Mouse (Mus musculus): ENCODE data around the gene Dbf4.

Dbf4 gene

GRCm38 (mm10) chr5:8422157-8422931, at the start of gene Dbf4, which contains the start of gene Slc25a40:
Gene Dbf4 (minus strand): TSS chr5:8422716.
Gene Slc25a40 (plus strand): TSS chr5:8422850.
- peak; percentile 63 for DNase-seq (ENCODE audit: low read depth)

DNA sequence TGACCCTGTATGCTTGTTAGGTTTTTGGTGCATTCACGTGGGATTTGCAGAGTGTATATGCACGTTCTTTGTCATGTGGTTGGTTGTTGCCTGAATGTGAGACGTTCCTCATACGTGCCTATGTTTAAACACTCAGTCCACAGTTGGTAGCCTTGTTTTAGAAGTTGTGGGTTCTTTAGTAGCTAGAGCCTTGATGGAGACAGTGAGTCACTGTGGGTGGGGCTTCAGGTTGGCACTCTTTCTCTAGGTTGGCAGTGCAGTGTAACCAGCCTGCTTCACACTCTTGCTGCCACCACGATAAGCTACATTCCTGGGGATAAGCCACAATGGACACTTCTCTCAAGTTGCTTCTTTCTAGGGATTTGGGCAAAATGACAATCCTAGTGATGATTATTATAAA, 34.0 kb upstream of the Dbf4 start:
- DNase-seq (ENCODE audit: low read depth) = peak; percentile 63

GRCm38 (mm10) chr5:8455565-8455964, 33.0 kb upstream of the Dbf4 start:
- no peak for DNase-seq (ENCODE audit: low read depth)

DNA sequence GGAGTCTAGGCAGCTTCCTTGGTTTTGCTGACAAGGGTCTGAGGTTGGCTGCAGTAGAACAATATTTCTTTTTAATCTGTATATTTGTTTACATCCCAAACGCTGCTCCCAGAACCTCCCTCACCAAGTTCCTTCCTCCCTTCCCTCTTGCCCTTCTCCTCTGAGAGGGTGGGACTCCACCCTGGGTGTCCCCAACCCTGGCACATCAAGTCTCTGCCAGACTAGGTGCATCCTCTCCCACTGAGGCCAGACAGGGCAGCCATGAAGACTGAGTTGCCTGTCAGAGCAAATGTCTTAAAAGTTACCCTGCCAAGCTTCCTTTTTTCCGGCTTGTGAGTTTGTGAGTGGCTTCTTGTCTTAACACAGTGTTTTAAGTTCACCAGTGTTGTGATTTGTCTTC, 16.6 kb upstream of the Dbf4 start:
- DNase-seq (ENCODE audit: low read depth) = no peak

GRCm38 (mm10) chr5:8437481-8438156, 15.1 kb upstream of the Dbf4 start:
- DNase-seq (ENCODE audit: low read depth) = no peak

GRCm38 (mm10) chr5:8425899-8426298, 3.4 kb upstream of the Dbf4 start:
- DNase-seq (ENCODE audit: low read depth) = no peak

DNA sequence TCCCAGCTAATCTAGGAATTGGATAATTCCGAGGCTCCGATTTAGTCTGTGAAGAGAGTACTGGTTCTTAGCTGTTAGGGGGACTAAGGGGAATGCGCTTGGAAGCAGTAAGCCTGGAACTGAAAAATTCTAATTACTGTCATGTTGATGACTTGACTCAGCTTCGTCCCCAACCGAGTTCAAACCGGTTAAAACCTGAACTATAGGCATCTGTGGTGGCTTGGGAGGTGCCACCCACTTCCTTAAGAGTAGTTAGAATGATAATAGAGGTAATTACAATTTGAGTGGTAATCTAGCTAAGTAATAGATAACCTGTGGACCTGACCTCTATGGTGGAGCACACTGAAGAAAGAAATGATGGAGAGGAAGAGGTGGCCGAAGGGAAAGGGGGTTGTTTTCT, 1.6 kb upstream of the Dbf4 start:
- DNase-seq (ENCODE audit: low read depth) = no peak

DNA sequence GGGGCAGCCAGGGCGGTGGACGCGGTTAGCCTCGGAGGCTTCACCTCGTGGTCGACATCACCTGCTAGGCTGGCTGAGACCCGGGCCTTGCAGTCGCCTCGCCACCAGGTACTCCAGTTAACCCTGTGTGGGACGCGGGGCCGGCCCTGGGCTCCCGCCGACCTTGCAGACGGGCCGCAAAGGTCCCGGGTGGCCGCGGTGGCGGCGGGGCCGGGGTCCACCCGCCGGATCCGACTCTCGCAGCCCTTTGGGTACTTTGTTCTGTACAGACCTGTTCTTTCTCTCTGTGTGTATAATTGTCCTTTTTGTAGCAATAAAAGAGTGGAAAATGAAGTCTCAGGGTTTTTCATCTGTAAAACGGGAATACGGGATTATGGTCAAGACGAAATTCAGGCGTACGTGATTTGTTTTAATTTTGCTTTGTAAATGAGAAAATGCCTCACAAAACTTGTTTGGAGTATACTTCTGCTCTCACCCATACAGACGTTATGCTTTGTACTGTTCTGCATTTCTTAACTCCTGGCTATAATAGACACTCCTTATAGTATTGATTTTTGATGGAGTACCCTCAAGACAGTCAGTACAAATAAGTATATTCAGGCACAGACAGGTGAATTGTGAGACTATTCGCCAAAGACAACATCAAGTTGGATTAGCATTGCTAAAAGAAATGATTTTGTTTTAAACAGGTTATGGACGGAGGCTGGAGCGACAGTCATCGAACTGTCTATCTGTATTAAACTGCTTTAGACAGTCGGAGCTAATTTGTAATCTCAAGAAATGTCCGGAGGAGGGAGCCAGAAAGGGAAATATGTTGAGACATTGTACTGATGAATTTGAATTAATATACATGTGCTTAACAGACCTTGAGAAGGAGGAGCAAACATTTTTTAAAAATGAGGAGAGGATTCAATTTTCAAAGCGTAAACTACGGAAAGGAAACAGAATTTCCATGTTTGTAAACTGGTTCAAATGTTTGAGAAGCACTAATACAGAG, 714 bp upstream of the Dbf4 start:
- DNase-seq (ENCODE audit: low read depth) = no peak

DNA sequence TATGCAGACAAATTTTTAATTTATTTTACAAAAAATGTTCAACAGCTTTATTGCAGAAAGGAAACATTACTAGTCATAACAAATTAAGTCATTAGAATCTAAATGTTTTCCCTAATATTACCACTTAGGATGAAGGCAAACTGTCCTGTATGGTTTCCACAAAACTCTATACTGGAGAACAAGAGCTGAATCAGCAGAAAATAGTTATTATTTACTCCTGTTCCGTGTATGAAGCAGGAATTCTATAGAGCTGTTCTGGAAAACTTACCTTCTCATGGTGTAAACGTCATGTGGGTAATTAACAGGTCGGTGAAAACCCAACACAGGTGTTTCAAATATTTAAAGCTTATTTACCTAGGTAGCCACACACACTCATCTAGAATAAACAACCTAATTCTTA, 1.1 kb downstream of the Dbf4 start:
- DNase-seq (ENCODE audit: low read depth) = no peak

DNA sequence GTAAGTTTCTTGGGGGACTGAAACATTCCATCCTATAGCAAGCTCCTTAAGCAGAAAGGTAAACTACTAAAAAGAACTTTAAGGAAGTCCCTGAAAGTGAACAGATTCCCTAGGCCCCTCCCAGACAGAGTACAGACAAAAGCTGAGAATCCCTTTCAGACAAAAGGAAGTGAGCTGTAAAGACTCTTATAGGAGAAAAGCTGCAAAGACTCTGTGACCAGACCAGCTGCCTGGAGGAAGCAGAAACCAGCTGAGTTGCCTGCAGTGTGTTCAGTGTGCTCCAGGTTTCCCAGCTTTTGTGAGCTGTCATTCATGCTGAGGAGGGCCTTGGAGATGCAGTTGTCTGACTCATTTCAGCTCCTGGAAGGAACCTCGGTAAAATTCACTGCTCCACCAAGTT, 5.1 kb downstream of the Dbf4 start:
- DNase-seq (ENCODE audit: low read depth) = no peak

DNA sequence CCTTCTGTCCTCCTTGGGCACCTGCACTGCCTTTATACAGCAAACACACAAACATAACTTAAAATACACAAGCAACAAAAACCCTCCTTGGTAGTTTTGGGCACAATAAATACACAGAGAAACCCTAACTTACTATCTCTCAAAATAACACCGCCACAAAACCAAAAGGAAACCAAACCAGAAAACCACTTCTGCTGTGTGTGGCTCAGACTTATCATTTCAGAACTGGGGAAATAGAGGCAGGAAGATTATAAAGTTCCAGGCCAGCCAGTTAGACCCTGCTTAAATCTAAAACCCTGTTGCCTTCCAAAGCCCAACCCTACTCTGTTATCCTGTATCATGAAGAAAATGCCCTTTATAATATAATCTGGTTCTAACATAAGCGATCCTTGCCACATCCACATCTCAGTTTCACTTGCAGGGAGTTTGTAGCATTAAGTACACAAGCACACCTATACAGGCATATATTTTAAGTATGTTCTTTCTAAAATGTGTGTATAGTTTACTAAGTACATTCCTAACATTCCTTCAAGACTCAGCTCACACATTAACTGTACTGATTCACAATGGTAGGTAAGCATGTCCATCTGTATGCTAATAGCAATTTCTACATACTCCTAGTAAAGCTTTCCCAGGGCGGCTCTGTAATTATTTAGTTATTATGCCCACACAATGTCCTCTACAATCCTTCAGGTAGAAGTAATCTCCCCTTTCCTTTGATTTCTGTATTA, 5.7 kb downstream of the Dbf4 start:
- no peak for DNase-seq (ENCODE audit: low read depth)

DNA sequence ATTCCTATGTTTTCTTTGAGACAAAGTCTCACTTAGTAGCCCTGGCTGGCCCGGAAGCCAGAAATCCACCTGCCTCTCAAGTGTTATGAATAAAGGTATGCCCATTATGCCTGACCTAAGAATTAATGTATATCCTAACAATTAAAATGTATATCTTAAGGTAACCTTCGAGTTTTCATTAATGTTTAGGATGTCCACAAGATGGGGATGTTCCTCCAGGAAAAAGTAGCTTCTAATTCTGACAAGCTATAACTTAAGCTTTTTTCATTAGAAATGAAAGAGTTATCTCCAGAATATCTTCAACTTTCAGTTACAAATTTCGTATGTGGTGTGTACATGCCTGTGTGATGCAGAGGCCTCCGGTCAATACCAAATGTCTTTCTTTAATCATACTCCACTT, 13.8 kb downstream of the Dbf4 start:
- no peak for DNase-seq (ENCODE audit: low read depth)

DNA sequence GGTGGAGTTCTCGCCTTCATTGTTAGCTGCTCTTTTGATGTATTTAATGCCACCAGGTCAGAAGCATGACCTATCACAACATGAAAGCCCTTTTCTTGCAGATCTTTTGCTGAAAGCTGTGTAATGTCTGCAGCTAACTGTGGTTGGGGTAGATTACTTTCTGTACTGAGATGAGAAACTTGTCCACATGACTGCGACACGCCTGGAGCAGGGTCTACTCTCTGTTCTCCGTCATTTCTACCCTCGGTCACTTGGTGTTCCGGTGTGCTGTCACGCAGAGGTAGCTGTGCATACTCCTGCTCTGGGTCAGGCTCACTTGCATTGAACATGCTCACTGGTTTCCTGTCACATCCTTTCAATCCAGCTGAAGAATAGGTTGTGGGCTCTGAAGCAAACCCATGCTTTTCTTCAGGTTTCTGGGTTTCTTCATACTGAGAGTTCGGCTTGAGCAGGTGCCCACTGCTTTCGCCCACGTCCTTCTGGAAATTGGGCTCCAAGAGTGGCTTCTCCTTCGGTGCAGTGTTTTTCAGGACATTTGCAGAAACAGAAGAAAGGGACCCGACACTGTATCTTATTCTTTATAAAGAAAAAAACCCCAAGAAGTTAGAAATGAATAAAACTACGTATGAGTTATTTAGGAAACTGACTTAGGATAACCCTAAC, 24.8 kb downstream of the Dbf4 start:
- no peak for DNase-seq (ENCODE audit: low read depth)

- no peak for DNase-seq (ENCODE audit: low read depth)
These were observed 28.5 kb downstream of the Dbf4 start for GRCm38 (mm10) chr5:8393891-8394583.

DNA sequence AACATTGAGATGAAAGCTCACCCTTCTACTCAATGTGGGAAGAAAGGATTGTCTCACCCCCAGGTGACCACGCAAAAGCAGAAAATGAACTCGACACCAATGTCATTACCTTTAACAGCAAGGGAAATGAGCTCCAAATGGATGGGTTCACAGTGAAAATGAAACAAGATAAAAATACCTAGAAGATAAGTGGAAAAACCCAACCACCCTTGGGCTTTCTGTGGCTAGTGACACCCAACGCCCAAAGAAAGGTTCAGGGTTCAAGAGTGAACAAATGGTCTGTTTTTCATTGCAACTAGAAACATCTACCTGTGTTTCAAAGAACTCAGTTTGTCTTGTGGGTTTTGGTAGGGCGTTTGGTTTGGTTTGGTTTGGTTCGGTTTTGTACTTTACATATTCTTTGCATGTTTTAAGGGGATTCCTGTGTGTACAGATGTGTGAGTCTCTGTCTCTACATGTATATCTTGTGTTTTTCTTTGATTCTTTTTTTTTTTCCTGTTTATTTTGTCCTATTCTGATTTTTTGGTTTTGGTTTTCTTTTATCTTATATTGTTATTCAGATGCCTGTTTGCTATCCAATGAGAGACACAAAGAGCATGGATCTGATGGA, 48.1 kb downstream of the Dbf4 start:
- no peak for DNase-seq (ENCODE audit: low read depth)

DNA sequence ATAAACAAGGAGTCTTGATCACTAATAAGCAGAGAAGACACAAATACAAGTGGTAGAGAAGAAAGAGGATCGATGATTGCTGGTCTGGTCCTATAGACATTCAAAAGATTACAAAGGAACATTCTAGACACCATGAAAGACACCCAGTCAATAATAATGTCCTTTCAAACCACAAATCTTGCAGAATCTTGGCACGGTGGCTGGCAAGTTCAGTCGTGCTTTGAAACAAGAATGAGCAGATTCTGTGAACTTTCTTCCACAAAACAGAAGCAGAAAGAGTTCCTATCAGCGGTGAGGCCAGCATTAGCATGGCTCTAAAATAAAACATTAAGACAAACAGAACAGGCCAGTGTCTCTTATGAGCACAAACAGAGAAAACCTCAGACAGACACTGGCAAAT, 49.1 kb downstream of the Dbf4 start:
- DNase-seq (ENCODE audit: low read depth) = no peak

- no peak for DNase-seq (ENCODE audit: low read depth)
These were observed 53.7 kb downstream of the Dbf4 start for GRCm38 (mm10) chr5:8368781-8369180.

- no peak for DNase-seq (ENCODE audit: low read depth)
These were observed 54.2 kb downstream of the Dbf4 start for GRCm38 (mm10) chr5:8368328-8368692.

- no peak for DNase-seq (ENCODE audit: low read depth)
These were observed 54.7 kb downstream of the Dbf4 start, which contains the start of gene Adam22 for GRCm38 (mm10) chr5:8367614-8368327. Gene Adam22 (minus strand): TSS chr5:8368160.
